Mouse (Mus musculus) adrenal gland, adult 8-10 months (tissue): ENCODE data around the gene Pola1. TPM values are rescaled to one million over a fixed set of nuclear protein-coding genes. Genes with fewer than 3 reads are reported as not detected.

Source experiments
- DNase-seq: peaks from one replicate; pipeline ENCODE4 v3.0.0; 2022
- total RNA-seq, 4 experiments: library from RNA; stranded (reverse); gene quantifications; 2 replicates each; pipeline ENCODE4 v1.2.4; 2022

Gene Pola1
- total RNA-seq, 4 experiments from 2014 or later, result 6.5 to 10.1 (median 9.2) TPM

DNA sequence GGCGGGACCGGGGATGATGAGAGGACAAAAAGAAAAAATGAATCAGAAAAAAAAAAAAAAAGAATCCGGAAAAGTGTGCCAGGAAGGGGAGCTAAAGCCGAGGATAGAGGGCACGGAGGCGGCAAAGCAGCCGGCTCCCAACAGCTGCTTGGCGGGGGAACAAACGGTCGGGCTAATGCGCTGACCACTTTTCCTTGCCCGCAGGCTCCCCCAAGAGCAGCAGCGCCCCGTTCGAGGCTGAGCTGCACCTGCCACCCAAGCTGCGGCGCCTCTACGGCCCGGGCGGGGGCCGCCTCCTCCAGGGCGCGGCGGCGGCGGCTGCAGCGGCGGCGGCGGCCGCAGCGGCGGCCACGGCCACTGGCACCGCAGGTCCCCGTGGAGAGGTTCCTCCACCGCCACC lies 343.6 kb downstream of the Pola1 start:
- no peak for DNase-seq

DNA sequence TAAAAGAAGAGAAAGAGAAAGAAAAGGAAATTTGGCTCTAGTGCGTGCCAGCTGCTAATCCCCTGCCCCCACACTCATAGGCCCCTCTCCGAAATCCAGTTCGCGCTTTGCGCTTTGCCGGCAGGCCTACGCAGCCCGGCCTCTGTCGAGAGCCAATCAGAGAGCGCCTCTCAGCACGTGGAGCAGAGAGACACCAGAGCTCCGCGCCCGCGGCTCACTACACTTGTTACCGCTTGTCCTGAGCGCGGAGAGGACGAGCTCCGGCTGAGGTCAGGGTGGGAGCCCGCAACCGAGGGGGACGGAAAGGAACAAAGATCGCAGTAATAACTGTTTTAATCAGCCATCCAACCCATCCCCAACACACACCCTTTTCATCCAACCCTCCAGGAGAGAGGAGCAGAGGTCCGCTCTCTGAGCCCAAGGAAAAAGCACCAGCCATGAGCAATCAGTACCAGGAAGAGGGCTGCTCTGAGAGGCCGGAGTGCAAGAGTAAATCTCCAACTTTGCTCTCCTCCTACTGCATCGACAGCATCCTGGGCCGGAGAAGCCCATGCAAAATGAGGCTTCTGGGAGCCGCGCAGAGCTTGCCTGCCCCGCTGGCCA lies 345.6 kb downstream of the Pola1 start, which contains the start of gene Arx:
Gene Arx (plus strand): TSS at position 155 of the 603 bp plus-strand sequence.
- DNase-seq, result peak; percentile 17

DNA sequence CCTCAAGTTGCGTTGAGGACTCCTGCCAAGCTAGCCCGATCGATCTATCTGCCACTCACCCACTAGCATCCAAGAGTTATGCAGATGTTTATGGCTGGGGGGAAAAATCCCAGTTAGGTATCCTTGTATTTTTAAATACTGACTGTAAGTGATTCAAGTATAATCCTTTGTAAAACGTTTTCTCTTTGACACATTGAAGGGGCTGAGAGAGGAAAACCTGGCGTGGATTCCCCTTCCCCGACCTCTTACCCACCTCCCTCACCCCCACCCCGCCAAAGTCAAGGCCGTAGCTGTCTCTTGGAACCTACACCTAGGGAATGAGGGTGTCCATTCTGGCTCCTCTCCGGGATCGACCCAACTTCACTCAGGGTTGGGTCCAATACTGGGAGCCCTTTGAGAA lies 346.9 kb downstream of the Pola1 start:
- DNase-seq, result no peak

DNA sequence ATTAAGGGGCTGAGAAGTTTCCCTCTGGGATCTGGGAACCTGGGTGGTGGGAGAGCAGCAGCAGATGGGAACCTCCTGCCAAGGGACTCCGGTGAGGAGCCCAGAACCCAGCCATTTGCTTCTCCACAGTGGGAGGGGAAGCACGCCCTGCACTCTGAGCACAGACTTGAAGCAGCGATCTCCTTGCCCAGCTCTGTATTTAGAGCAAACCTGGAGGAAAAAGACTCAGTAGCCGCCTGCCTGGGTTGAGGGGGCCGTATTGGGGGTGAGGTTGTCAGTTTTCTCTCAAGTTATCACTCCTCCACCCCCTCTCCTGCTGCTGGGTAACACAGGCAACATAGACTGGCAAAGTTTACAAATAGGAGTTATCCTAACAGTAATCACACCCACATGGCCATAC lies 350.2 kb downstream of the Pola1 start:
- DNase-seq, result no peak

DNA sequence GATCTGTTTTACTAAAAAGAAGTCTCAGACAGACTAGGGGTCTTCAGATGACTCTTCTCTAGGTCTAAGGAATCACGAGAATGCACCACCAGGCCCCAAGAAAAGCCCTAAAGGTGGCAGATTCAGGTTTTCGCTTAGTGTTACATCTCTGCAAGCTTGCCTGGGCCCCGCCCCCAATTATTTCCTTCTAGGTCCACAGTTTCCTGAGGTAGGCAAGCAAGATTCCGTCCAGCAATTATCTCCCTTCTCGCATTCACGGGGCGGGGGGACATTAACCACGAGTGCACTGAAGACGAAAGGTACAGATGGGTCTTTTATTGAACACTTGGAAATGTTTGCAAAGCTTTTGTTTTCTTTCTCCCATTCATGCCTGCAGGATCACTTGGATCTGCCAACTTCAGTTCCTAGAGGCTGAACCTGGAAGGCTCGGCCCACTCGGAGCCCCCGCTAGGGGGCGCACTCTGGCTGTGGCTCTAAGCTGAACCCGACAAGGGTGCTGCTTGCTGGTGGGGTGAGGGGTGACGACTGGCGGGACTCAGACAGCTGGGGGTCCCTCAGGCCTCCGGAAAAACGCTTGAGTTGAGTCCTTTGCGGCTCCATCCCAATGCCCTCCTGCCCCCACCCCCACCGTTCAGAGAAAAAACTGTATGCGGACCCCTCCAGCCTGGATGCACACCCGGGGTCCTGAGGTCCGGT lies 350.8 kb downstream of the Pola1 start:
- peak; percentile 13 for DNase-seq

DNA sequence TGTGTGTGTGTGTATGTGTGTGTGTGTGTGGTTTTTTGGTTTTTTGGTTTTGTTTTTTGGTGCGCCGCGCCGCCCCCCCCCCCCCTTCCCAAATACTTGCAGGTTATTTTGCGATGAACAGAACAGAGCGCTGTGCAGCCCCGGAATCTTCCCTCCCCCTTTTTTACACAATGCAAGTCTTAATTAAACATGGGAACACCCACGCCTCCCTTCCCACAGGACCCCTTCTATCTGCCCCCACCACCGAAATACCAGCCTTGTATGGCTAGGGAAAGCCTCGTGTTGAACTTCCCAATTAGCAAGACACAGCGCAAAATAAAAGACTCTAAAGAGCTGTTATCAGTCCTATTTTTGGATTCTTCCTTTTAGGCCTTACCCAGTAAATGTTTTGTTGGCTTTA lies 352.0 kb downstream of the Pola1 start:
- no peak for DNase-seq

DNA sequence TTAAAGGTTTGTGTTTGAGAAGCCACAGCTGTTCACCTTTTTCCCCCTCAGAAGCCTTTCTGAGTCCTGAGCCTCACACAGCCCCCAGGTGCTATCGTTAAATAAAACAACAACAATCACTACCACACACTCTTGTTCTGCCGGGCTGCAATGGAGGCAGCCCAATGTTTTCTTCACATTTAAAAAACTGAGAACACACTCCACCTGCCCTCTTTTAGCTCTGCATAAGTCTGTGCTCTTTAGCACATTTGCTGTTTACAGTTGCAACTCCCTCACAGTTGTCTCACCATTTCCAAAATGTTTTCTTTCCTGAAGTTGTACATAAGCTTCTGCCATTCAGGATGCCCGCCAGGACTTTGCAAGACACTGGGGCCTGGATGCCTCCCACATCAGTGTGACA lies 356.3 kb downstream of the Pola1 start:
- no peak for DNase-seq

Other genes with a start within 250 kb of the Pola1 start
- gene Pcyt1b, start 22.7 kb upstream of the Pola1 start, total RNA-seq, result 1 to 10 TPM in 3 of 4 experiments, under 1 TPM in 1; 0.55 to 1.6 (median 1.1) TPM
- gene Pdk3, start 200.0 kb upstream of the Pola1 start, total RNA-seq, result 10 to 100 TPM; 11.7 to 22.6 (median 17.3) TPM